Mouse (Mus musculus) kidney, postnatal 0 days (tissue): ENCODE data around the gene Mien1. TPM values are rescaled to one million over a fixed set of nuclear protein-coding genes. Genes with fewer than 3 reads are reported as not detected.
A peak's percentile ranks its signal among the peaks of the same experiment; 100 is the strongest.

ENCODE experiments used
- ATAC-seq: fragments of 200-750 bp; cut with Nextera tagmentation; replicated peaks from 2 replicates; pipeline ENCODE4 v1.8.0; 2017; ENCODE audit warnings: low read depth, moderate number of reproducible peaks, moderate TSS enrichment, moderate library complexity; ENCODE audit not compliant: low FRiP score
- DNase-seq: peaks from one replicate; pipeline ENCODE4 v3.0.0-alpha.2; 2016; ENCODE audit warnings: low spot score
- H3K27ac ChIP-seq: fragments of 300-500 bp; sonication (generic); 2 replicates; pipeline ENCODE4 v1.5.1; 2014; ENCODE audit warnings: mild to moderate bottlenecking
- H3K27me3 ChIP-seq: fragments of 300-500 bp; sonication (generic); 2 replicates; pipeline ENCODE4 v1.6.1; 2014; ENCODE audit warnings: low read length, mixed read lengths; ENCODE audit not compliant: insufficient read depth
- H3K36me3 ChIP-seq: fragments of 300-500 bp; sonication (generic); 2 replicates; pipeline ENCODE4 v1.6.1; 2014; ENCODE audit warnings: low read length, mixed read lengths; ENCODE audit not compliant: insufficient read depth
- H3K4me1 ChIP-seq: fragments of 300-500 bp; sonication (generic); replicated peaks from 2 replicates; pipeline ENCODE4 v1.6.1; 2014; ENCODE audit warnings: antibody characterized with exemption, low read length, mixed read lengths; ENCODE audit not compliant: insufficient read depth
- H3K4me2 ChIP-seq: fragments of 300-500 bp; sonication (generic); 2 replicates; pipeline ENCODE4 v1.6.1; 2014; ENCODE audit warnings: mild to moderate bottlenecking, low read length, moderate library complexity, mixed read lengths
- H3K4me3 ChIP-seq: fragments of 300-500 bp; sonication (generic); replicated peaks from 2 replicates; pipeline ENCODE4 v1.5.1; 2014; ENCODE audit warnings: low read depth, low read length
- H3K9ac ChIP-seq: fragments of 300-500 bp; sonication (generic); 2 replicates; pipeline ENCODE4 v1.6.1; 2014; ENCODE audit warnings: low read depth, low read length
- H3K9me3 ChIP-seq: fragments of 300-500 bp; sonication (generic); replicated peaks from 2 replicates; pipeline ENCODE4 v1.6.1; 2016; ENCODE audit warnings: low read length, inconsistent platforms, mixed read lengths
- CTCF ChIP-seq: IDR thresholded peaks from 2 replicates; pipeline ENCODE4 v1.5.1; 2016; ENCODE audit warnings: antibody characterized with exemption, low read depth, mild to moderate bottlenecking, moderate library complexity
- WGBS: fragments of 180-500 bp; shearing (Covaris S2); extraction: QIAGEN DNeasy Blood & Tissue Kit; methylation state at CpG from one replicate; pipeline ENCODE4 v1.1.7; 2014; 5-methylcytosine and 5-hydroxymethylcytosine counted together
- polyA plus RNA-seq: library from polyadenylated mRNA; unstranded; fragments of >200 nt; fragmentation: Nextera tagmentation; extraction: Ambion mirVana; gene quantifications from 2 replicates; pipeline ENCODE4 v1.2.1, GENCODE M21; 2015

The Mien1 gene
- polyA plus RNA-seq, 1 experiment from 2014 or later: 155 TPM

- Histone ChIP-seq H3K4me1 (peaks cover 27% of the 10 kb centered on the region), H3K36me3 (no peaks in the 10 kb centered on the region), H3K27me3 (no peaks in the 10 kb centered on the region), H3K9ac (no peak overlapping the region), H3K4me3 (no peak overlapping the region), H3K4me2 (0 out of 2 replicates have a peak overlapping the region, but pooled peaks have one; percentile 8), H3K9me3 (no peaks in the 10 kb centered on the region), H3K27ac (peak overlapping the region; percentile 57; the same call in 1 of the 2 replicates)
- DNase-seq (peak; percentile 57), ATAC-seq (no peak)
- no peak for TF ChIP-seq CTCF
- 25% methylated on average over 6 of the region's 6 CpGs for WGBS
Observed at GRCm38 (mm10) chr11:98394301-98394700, 44.5 kb downstream of the Mien1 start.

DNA sequence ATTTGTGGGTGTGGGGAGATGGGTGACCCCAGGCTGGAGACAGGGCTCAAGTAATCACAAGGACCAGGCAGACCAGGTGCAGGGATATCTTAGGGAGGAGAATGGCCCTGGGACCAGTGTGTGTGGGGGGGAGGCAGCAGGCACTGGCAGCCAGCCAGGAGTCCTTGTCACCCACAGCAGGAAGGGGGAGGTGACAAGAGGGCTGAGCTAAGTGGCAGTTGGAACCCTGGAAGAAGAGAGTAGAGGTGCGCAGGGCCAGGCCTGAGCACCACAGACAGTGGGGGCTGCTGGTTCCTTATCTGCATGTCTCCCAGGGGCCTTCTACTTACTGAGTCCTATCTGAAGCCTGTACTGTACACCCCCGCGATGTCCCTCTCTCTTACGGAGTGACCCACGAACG lies 45.5 kb downstream of the Mien1 start:
- H3K27me3 ChIP-seq: no peaks in the 10 kb centered on the region
- no peak overlapping the region for H3K9ac ChIP-seq
- H3K4me2 ChIP-seq: no peak overlapping the region
- peaks cover 35% of the 10 kb centered on the region for H3K4me1 ChIP-seq
- no peak overlapping the region for H3K4me3 ChIP-seq
- H3K27ac ChIP-seq: peak overlapping the region; percentile 57
- DNase-seq (no peak), ATAC-seq (0 out of 2 replicates have a peak, but pooled peaks have one; percentile 11)
- TF ChIP-seq CTCF: no peak
- WGBS: 60% methylated on average over 6 of the region's 6 CpGs
- no peaks in the 10 kb centered on the region for H3K36me3 ChIP-seq
- no peaks in the 10 kb centered on the region for H3K9me3 ChIP-seq

DNA sequence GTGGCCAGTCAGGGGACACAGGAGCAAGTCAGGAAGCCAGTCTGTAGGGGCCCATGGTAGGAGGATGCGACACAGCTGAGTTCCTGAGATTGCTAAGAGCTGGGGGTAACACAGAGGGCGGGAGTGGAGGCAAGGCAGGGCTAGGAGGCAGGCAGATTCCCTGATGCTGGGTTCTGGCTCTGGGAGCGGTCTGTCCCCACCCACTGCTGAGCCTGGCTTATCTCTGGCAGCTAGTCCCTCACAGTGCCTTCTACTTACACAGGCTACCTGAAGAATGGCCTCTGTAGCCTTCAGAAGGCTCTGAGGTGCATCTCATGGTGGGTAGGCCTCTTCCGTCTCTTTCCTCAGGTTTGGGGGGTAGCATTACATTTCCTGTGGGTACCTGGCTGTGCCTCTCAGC lies 46.1 kb downstream of the Mien1 start:
- Histone ChIP-seq H3K4me3 (no peak overlapping the region), H3K9me3 (no peaks in the 10 kb centered on the region), H3K36me3 (no peaks in the 10 kb centered on the region), H3K27me3 (peaks cover 4% of the 10 kb centered on the region), H3K4me2 (no peak overlapping the region), H3K27ac (peak overlapping the region; percentile 47), H3K4me1 (peaks cover 36% of the 10 kb centered on the region), H3K9ac (0 out of 2 replicates have a peak overlapping the region, but pooled peaks have one; percentile 1)
- no peak for ATAC-seq
- DNase-seq: no peak
- TF ChIP-seq CTCF: no peak
- WGBS: 57% methylated on average over 4 of the region's 4 CpGs

DNA sequence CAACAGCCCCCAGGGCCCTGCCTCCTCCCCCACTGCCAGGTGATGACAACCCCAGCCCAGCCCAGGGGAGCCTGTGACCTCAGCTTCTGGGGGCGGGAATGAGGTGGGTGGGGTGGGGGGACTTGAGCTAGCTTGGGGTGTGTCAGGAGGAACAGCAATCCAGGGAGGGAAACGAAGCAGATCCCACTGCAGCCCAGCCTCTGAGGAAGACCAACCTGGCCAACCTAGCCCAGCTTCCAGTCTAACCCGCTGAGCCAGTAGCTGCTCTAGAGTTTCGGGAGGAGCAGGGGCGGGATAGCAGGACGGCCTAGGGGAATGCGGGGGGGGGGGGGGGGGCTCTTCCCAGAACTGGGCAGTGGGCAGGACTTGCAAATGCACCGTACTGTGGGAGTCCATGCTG lies 46.8 kb downstream of the Mien1 start:
- ATAC-seq (no peak), DNase-seq (peak; percentile 44)
- no peak for TF ChIP-seq CTCF
- Histone ChIP-seq H3K9me3 (no peaks in the 10 kb centered on the region), H3K9ac (no peak overlapping the region), H3K4me1 (peaks cover 36% of the 10 kb centered on the region), H3K27me3 (peaks cover 10% of the 10 kb centered on the region), H3K36me3 (no peaks in the 10 kb centered on the region), H3K4me3 (no peak overlapping the region), H3K4me2 (no peak overlapping the region), H3K27ac (peak overlapping the region; percentile 47)
- 4% methylated on average over 8 of the region's 8 CpGs for WGBS

DNA sequence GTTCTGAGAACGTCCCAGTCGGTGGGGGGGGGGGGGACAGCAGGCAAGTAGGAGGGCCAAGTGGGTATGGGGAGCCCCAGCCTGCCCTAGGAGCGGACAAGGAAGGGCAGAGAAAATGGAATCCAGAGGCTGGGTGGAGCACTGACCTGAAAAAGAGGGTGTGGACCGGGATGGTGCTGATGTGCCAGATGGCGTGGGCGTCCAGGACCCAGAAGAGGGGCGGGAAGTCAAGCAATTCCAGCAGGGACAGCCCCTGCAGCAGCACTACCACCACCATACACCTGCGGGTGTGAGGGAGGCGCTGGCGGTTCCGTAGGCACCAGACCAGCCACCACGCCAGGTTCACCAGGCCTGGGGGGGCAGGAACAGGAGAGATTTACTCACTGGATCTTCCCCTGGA lies 48.6 kb downstream of the Mien1 start:
- no peaks in the 10 kb centered on the region for H3K9me3 ChIP-seq
- H3K36me3 ChIP-seq: no peaks in the 10 kb centered on the region
- peaks cover 36% of the 10 kb centered on the region for H3K4me1 ChIP-seq
- no peak overlapping the region for H3K9ac ChIP-seq
- H3K27me3 ChIP-seq: peaks cover 14% of the 10 kb centered on the region
- H3K4me2 ChIP-seq: no peak overlapping the region
- DNase-seq (no peak), ATAC-seq (no peak)
- 68% methylated on average over 12 of the region's 12 CpGs for WGBS
- no peak overlapping the region for H3K4me3 ChIP-seq
- H3K27ac ChIP-seq: no peak overlapping the region
- TF ChIP-seq CTCF: no peak

DNA sequence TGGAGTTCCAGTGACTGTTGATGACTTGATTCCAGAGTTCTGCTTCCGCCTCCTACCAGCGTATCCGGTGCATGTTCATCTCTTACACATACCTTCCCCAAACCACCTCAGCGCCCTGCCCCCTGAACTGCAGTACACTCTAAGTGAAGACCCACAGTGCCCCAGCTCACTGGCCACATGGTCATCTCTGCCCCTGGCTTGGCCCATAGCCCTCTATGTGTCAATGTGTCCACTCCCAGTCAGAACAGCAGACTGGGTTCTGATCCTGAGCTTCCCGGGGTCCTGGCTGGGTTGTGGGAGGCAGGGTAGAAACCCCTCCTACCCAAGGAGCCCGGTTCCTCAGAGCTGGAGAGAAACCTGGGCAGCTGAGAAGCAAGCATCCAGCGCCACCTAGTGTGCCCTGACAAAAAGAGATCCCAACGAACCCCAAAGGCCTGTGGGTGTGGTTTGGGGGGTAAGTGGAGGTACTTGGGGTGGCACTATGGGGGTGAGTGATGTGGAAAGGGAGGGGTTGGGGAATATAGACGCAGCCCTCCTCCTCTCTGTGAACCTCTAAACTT lies 49.5 kb downstream of the Mien1 start:
- Histone ChIP-seq H3K36me3 (no peaks in the 10 kb centered on the region), H3K9me3 (no peaks in the 10 kb centered on the region), H3K4me1 (peaks cover 27% of the 10 kb centered on the region), H3K4me3 (no peak overlapping the region), H3K9ac (0 out of 2 replicates have a peak overlapping the region, but pooled peaks have one; percentile 27), H3K27me3 (peaks cover 14% of the 10 kb centered on the region), H3K27ac (no peak overlapping the region), H3K4me2 (no peak overlapping the region)
- ATAC-seq (no peak), DNase-seq (peak; percentile 81)
- TF ChIP-seq CTCF: peak; percentile 77
- 26% methylated on average over 9 of the region's 9 CpGs for WGBS

DNA sequence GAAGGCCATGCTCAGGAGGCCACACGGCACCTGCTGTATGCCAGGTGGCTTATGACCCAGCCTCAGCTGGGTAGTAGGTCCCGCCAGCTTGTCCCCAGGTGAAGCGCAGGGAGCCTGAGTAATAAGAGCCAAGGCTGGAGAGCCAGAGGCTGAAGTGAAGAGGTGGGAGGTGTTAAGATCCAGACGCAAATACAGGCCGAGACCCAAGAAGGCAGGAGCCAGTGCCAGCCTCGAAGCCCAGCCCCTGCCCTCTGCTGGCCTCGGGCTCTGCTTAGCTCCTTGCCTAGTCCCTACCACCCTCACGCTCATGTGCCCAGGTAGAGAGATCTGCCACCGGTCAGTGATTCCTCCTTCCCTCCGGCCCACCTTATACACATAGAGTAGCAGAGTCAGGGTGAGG lies 50.5 kb downstream of the Mien1 start:
- H3K9ac ChIP-seq: no peak overlapping the region
- no peak for TF ChIP-seq CTCF

More for the DNA sequence above, 50.5 kb downstream of the Mien1 start:
- Histone ChIP-seq H3K27ac (no peak overlapping the region), H3K4me2 (no peak overlapping the region), H3K9me3 (no peaks in the 10 kb centered on the region), H3K27me3 (peaks cover 14% of the 10 kb centered on the region), H3K4me3 (no peak overlapping the region), H3K36me3 (no peaks in the 10 kb centered on the region), H3K4me1 (peaks cover 17% of the 10 kb centered on the region; the same call in 1 of the 2 replicates)
- WGBS: 46% methylated on average over 10 of the region's 10 CpGs
- DNase-seq (no peak), ATAC-seq (no peak)

Other genes with a start within 250 kb of the Mien1 start
- gene Med1, start 245.7 kb downstream of the Mien1 start, polyA plus RNA-seq: 47.0 and 54.7 TPM in 2 replicates
- gene Cdk12, start 235.9 kb downstream of the Mien1 start, polyA plus RNA-seq: 6.1 and 6.4 TPM in 2 replicates
- not detected in 2 replicates for gene Neurod2, start 109.3 kb downstream of the Mien1 start, polyA plus RNA-seq
- 12.1 and 12.3 TPM in 2 replicates for gene Ppp1r1b, start 90.6 kb downstream of the Mien1 start, polyA plus RNA-seq
- 42.4 and 42.8 TPM in 2 replicates for gene Stard3, start 80.6 kb downstream of the Mien1 start, polyA plus RNA-seq
- 1.8 and 2.1 TPM in 2 replicates for gene Tcap, start 55.2 kb downstream of the Mien1 start, polyA plus RNA-seq
- 3.5 and 3.7 TPM in 2 replicates for gene Pnmt, start 52.5 kb downstream of the Mien1 start, polyA plus RNA-seq
- gene Pgap3, start 38.5 kb downstream of the Mien1 start, polyA plus RNA-seq: 16.1 and 17.4 TPM in 2 replicates
- gene Erbb2, start 26.5 kb downstream of the Mien1 start, polyA plus RNA-seq: 36.1 and 41.1 TPM in 2 replicates
- 66.9 and 73.2 TPM in 2 replicates for gene Grb7, start 7.4 kb upstream of the Mien1 start, polyA plus RNA-seq
- 0.26 and 0.29 TPM in 2 replicates for gene Ikzf3, start 107.0 kb upstream of the Mien1 start, polyA plus RNA-seq
- gene Zpbp2, start 112.1 kb upstream of the Mien1 start, polyA plus RNA-seq: 0.43 and 0.64 TPM in 2 replicates
- gene Ormdl3, start 148.4 kb upstream of the Mien1 start, polyA plus RNA-seq: 50.1 and 51.3 TPM in 2 replicates
- not detected in 2 replicates for gene Lrrc3c, start 159.3 kb upstream of the Mien1 start, polyA plus RNA-seq
- 0.92 and 1.2 TPM in 2 replicates for gene Gm12355, start 186.7 kb upstream of the Mien1 start, polyA plus RNA-seq
- not detected in 2 replicates for gene Gsdma3, start 187.4 kb upstream of the Mien1 start, polyA plus RNA-seq
- not detected in 2 replicates for gene Gsdma2, start 207.8 kb upstream of the Mien1 start, polyA plus RNA-seq
- 0.21 TPM in 1 of 2 replicates, not detected in the other for gene Gsdma, start 225.4 kb upstream of the Mien1 start, polyA plus RNA-seq
- gene Psmd3, start 243.6 kb upstream of the Mien1 start, polyA plus RNA-seq: 234 and 259 TPM in 2 replicates